Mouse (Mus musculus) liver, adult (tissue): ENCODE measurements around the gene Atxn2.

Source experiments
- GATA4 ChIP-seq: IDR thresholded peaks from 2 replicates; pipeline ENCODE4 v1.6.1; 2014; ENCODE audit warnings: mild to moderate bottlenecking, low read length; ENCODE audit not compliant: insufficient replicate concordance

The Atxn2 gene

DNA sequence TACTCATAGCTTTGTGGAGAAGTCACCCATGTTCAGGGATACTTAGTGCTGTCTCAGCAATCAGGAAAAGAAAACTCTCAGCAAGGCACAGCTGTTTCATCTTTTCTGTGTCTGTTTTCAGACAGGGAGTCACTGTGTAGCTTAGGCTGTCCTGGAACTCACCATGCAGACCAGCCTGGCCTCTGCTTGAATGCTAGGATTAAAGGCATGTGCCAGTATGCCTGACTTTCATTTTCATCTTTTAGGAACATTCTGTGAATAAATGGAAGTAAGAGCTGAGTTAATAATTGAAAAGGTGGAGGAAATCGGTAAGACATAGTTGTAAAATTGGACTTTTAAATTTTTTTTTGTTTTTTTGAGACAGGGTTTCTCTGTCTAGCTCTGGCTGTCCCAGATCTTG, 29.4 kb downstream of the Atxn2 start:
- no peak for TF ChIP-seq GATA4

DNA sequence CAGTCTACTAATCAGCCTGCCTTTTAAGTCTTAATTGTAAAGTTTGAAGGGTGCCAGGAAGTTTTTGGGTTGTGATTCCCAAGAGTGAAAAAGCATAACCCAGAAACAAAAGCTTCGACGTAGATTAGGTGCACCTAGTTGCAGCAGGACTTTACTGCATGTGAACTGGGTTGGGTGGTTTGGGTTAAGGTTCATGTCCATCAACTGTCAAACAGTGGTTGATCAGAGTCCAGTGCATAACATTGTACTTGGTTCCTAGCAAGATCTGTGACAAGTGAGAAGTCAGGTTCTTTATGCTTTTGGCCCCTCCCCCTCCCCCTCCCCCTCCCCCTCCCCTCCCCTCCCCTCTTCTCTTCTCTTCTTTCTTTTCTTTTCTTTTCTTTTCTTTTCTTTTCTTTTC, 31.8 kb downstream of the Atxn2 start:
- TF ChIP-seq GATA4, result no peak

DNA sequence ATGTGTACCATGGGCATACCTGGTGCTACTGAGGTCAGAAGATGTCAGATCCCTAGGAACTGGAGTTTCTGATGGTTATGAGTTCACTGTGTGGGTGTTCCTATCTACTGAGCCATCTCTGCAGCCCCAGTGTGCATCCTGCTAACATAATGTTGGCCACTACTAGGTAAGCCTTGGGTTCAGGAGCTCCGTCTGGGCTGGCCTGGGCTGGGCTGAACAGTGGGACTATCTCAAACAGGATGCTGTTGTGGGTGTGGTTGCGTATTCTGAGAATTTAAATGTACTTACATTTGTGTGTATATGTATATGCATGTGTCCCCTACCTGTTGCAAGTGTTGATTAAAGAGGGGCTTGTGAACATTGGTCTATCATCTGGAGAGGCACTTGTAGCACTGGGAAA, 38.5 kb downstream of the Atxn2 start:
- no peak for TF ChIP-seq GATA4

DNA sequence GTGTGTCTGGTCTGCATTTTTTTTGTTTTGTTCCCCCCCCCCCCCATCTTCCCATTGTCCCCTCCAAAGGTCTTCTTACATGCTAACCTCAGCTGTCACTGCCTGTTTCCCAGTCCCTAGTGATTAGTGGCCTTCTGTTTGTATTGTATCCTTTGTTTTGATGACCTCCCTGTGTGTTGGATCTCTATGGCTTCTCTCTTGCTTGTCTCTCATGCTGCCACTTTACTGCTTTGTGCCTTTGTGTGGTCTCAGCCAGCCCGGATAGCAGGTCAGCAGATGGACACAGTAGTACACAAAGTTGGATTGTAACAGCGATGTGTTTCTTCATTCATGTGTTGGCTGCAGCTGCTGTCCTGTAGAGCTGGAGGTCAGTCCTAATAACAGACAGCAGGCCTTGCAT, 46.8 kb downstream of the Atxn2 start:
- TF ChIP-seq GATA4, result no peak

DNA sequence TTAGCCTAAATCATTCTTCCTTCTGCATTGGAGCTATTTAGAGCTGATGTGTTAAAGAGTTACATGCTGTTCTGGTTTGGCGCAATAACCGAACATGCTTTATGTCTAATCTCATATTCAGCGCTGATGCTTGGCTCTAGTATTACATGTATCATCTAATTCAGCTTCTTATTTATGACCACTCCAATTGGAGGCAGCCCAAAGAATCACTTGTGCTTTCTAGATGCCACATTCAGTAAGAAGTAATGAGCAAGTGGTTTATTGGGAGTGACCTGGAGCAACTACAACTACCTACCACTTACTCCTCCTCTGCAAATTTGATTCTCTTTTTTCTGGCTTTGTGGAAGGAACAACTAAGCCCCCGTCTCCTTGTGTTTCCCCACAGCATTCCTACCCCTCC, 47.2 kb downstream of the Atxn2 start:
- no peak for TF ChIP-seq GATA4

DNA sequence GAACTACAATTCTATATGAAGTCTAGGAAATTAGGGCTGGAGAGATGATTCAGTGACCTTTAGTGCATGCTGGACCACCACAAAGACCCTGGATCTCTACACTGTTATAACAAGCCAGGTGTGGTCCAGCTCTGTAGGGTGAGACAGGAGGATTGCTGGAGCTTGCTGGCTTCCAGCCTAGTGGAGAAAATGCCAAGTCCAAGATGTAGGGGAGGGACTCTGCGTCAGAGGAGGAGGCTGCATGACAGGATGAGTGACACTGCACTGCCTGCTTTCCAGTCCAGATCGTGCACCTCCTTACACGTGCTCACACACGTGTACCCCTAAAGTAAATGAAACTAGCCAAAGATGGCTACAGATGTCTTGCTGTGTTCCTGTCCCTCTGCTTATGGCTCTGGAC, 48.8 kb downstream of the Atxn2 start:
- TF ChIP-seq GATA4, result no peak

DNA sequence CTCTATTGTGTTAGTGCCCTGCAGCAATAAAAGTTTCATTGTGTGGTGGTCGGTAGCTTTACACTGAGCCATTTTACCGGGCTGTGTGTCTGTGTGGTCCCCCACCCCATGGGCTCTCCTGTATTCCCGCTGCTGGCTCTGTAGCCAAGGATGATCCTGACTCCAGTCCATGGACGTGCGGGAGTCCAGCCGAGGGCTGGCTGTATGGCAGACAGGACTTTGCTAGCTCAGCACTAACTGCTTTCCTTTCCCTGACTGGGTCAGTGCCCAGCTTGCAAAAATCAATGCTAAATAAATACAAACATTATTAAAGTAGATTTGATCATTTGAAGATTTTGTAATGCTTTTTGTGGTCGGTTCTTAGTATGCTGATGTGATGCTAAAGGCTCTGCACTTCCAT, 50.3 kb downstream of the Atxn2 start:
- TF ChIP-seq GATA4, result no peak

DNA sequence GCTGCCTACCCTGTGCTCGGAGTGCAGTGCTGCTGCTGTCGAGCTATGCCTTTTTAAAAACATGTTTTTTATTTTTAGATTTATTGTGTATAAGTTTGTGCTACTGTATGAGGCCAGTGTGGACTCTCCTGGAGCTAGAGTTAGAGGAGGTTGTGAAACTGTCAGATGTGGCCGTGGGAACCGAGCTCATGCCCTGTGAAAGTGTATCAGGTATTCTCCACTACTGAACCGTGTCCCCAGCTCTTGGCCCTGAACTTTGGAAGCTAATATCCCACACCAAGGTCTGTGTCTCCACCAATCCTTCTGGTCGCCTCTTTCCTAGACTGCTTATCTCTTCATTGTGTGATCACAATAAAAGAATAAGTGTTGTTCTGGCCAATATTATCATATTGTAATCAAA, 51.8 kb downstream of the Atxn2 start:
- TF ChIP-seq GATA4, result no peak

DNA sequence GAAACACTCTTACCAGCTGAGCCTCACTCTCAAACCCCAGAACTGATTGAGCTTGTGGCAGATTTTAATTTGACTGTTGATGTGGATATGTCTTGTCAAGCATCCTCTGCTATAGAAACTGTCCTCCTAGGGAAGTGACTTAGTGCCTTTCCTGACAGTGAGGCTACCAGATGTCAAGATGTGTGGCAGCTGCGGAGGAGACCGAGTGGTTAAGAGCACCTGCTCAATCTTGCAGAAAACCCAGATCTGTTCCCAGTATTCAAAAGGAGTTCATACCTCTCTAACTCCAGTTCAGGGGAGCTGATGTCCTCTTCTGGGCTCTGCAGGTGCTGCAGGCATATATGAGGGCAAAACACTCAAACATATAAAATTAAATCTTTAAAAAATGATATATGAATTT, 53.9 kb downstream of the Atxn2 start:
- TF ChIP-seq GATA4, result no peak

DNA sequence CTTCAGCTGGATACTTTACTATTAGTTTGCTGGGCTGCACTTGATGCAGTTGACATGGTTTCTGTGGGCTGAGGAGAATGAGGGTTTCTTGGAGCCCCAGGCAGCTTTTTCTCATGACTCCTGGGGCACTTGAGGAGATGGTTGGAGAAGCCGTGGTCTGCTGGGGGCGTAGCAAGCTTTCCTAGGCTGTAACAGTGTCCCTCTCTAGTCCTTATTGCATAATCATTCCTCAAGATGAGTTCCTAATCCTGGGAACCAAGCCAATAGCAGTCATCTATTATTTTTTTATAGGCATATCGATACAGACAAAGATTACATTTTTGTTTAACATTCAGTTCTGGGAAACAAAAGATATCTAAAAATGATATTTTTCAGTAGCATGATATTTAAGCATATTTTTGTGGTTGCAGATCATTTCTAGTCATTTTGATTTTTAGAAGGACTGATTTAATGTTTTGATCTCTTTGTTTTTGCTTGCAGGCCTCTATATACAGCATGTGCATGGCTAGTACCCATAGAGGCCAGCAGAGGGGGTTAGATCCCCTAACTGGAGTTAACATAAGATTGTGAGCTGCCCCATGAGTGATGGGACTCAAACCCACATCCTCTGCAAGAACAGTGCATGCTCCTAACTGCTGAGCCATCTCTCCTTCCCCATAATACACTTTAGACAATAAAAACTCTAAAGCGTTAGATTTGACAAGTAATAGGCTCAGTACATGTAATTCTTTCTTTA, 55.1 kb downstream of the Atxn2 start:
- TF ChIP-seq GATA4, result no peak

DNA sequence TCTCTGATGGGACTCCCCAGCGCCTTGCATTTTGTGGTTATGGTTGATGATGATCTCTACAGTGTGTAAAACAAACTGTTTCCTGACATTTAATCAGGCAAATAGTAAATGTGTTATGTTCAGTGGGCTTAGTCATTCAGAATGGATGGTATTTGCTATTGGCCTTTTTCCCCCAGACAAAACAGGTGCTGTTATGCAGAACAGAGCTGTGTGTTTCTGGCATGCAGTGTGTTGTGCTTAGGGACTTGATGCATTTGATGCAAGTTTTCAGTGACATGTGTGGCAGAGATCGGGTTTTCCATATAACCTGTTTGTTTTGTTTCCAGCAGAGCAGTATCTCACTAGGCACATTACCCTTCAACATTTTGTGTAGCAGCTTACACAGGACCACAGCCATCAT, 56.4 kb downstream of the Atxn2 start:
- no peak for TF ChIP-seq GATA4

DNA sequence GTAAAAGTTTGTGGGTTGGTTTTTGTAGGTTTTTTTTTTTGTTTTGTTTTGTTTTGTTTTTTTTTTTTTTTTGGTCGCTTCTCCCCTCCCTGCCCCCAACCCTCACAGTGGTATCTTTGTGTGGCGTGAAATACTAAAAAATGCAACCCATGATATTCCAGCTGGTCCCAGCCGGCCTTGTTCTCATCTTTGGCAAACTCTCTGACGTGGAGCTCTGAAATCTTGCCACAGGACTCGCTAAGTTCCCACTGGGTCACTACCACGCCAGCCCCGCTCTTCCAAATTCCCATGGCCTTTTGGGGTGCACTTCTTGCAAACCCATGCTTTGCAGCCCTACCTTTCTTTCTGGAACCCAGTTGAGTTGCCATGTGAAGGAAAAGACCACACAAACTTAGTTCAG, 58.7 kb downstream of the Atxn2 start:
- TF ChIP-seq GATA4, result no peak

DNA sequence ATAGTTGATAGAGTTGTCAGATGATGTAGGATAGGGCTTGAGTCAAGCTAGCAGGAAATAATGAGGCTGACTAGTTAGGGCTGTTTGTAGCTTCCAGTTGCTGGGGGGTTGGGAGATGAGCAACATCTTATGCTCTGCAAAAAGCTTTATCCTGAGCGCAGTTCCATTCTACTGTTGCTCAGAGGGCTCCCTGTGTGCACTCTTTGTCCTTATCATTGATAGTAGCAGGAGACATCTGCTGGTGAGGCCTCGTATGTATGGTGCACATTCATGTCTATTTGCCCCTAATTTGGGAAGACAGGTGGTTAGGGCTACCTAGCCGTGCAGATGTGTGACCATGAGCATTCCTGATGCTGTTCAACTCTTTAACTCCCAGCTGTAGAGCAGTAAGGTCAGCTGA, 60.5 kb downstream of the Atxn2 start:
- TF ChIP-seq GATA4, result no peak

DNA sequence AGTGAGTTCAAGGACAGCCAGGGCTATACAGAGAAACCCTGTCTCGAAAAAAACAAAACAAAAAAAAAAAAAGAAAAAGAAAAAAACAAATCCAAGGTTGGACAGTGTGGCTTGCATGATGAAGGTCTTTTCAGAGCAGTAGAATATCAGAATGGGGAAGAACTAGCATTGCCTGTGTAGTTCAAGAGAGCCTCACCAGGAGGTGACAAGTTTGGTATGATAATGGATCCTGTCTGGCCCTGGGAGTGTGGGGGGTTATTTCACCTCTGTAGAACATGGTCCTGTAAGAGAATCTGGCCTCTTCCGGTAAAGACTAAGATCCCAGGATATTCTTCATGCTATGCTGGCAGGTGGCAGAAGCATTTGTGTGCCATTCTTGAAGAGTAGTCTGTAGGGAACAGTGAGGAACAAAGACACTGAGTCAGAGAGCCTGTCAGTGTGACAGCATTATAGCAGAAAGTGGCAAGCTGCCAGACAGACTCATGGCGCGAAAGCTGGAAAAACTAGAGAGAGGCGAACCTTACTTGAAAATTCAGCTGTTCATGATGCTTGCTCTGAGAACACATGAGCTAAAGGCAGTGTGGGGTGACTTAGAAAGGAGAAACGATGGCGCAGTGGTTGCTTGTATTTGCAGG, 67.5 kb downstream of the Atxn2 start:
- no peak for TF ChIP-seq GATA4

DNA sequence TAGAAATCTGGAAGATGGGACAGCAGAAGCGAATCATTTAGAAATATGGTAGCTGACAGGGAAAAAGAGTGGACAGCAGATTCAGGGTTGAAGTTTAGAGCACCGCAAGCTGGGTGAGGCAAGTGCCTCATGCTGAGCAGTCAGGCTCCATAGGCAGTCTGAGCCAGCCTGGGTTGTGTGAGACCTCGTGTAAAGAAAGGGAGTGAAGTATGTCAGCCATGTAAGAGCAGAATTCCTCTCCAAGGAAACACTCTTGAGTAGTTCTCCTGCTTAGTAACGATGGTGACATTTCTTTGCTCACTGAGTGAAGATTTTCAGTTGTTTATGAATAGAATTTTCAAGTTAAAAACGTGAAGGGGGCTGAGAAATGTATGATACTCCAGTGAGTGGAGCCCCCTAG, 69.0 kb downstream of the Atxn2 start:
- no peak for TF ChIP-seq GATA4

DNA sequence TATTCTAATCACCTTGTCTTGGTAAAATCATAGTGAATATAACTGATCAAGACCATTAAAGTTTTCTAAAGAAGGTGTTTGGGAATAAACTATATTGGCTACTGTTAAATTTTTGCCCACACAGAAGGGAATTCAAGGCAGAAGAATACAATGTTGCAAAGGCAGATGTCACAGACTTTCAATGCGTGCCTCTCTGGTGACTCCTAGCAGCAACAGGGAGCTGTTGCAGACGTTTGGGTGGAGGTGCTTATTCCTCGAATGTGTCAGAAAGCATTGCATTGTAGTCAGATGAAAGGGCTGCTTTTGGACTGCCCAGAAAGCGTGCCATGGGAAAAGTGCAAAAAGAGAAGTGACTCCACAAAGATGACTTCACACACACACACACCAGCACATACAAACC, 71.3 kb downstream of the Atxn2 start:
- no peak for TF ChIP-seq GATA4
